Mouse (Mus musculus) midbrain, embryonic 13.5 days (tissue): Measurements from ENCODE around the gene 9230102O04Rik. TPM values are rescaled to one million over a fixed set of nuclear protein-coding genes. Genes with fewer than 3 reads are reported as not detected.

Experiments
- ATAC-seq: fragments of 200-750 bp; cut with Nextera tagmentation; 2 replicates; pipeline ENCODE4 v1.8.0; 2017; ENCODE audit warnings: mild to moderate bottlenecking, moderate TSS enrichment, moderate library complexity
- H3K27ac ChIP-seq: fragments of 300-500 bp; sonication (generic); 2 replicates; pipeline ENCODE4 v1.5.1; 2015; ENCODE audit warnings: inconsistent platforms, mild to moderate bottlenecking, moderate library complexity
- H3K27me3 ChIP-seq: fragments of 300-500 bp; sonication (generic); 2 replicates; pipeline ENCODE4 v1.6.1; 2015; ENCODE audit warnings: mild to moderate bottlenecking, inconsistent platforms
- H3K36me3 ChIP-seq: fragments of 300-500 bp; sonication (generic); 2 replicates; pipeline ENCODE4 v1.6.1; 2015; ENCODE audit warnings: mild to moderate bottlenecking, inconsistent platforms
- H3K4me1 ChIP-seq: fragments of 300-500 bp; sonication (generic); replicated peaks from 2 replicates; pipeline ENCODE4 v1.6.1; 2015; ENCODE audit warnings: inconsistent platforms
- H3K4me2 ChIP-seq: fragments of 300-500 bp; sonication (generic); replicated peaks from 2 replicates; pipeline ENCODE4 v1.6.1; 2015; ENCODE audit warnings: moderate library complexity, mild to moderate bottlenecking, inconsistent platforms
- H3K4me3 ChIP-seq: fragments of 300-500 bp; sonication (generic); replicated peaks from 2 replicates; pipeline ENCODE4 v1.5.1; 2015; ENCODE audit warnings: mild to moderate bottlenecking, inconsistent platforms
- H3K9ac ChIP-seq: fragments of 300-500 bp; sonication (generic); replicated peaks from 2 replicates; pipeline ENCODE4 v1.6.1; 2015; ENCODE audit warnings: mild to moderate bottlenecking, inconsistent platforms
- H3K9me3 ChIP-seq: fragments of 300-500 bp; sonication (generic); 2 replicates; pipeline ENCODE4 v1.6.1; 2016; ENCODE audit warnings: mild to moderate bottlenecking, inconsistent platforms
- WGBS: fragments of 180-500 bp; shearing (Covaris S2); methylation state at CpG from one replicate; pipeline ENCODE4 v1.1.7; 2015; 5-methylcytosine and 5-hydroxymethylcytosine counted together
- polyA plus RNA-seq: library from polyadenylated mRNA; unstranded; fragments of >200 nt; fragmentation: Nextera tagmentation; extraction: Ambion mirVana; gene quantifications from 2 replicates; pipeline ENCODE4 v1.2.1, GENCODE M21; 2015

9230102O04Rik gene
- polyA plus RNA-seq, 1 experiment from 2014 or later: 3.5 TPM

GRCm38 (mm10) chr2:9894836-9895593, 5.7 kb upstream of the 9230102O04Rik start:
- Histone ChIP-seq H3K9me3 (no peaks in the 10 kb centered on the region), H3K4me3 (no peak overlapping the region), H3K27ac (peak overlapping the region; percentile 60), H3K9ac (no peak overlapping the region), H3K4me2 (peak overlapping the region; percentile 38), H3K36me3 (no peaks in the 10 kb centered on the region), H3K27me3 (peaks cover 94% of the 10 kb centered on the region), H3K4me1 (peaks cover 38% of the 10 kb centered on the region)
- WGBS: under 1% methylated on average over 19 of the region's 19 CpGs
- ATAC-seq: no peak

- WGBS: 2% methylated on average over 6 of the region's 6 CpGs
- peaks cover 40% of the 10 kb centered on the region for H3K4me1 ChIP-seq
- no peak overlapping the region for H3K4me2 ChIP-seq
- H3K27ac ChIP-seq: peak overlapping the region; percentile 30; the same call in 1 of the 2 replicates
- H3K27me3 ChIP-seq: peaks cover 95% of the 10 kb centered on the region
- H3K9ac ChIP-seq: no peak overlapping the region
- H3K36me3 ChIP-seq: no peaks in the 10 kb centered on the region
- no peak for ATAC-seq
- no peak overlapping the region for H3K4me3 ChIP-seq
- H3K9me3 ChIP-seq: no peaks in the 10 kb centered on the region
Measured at GRCm38 (mm10) chr2:9893272-9893953, 4.1 kb upstream of the 9230102O04Rik start.

- WGBS: 2% methylated on average over 7 of the region's 7 CpGs
- H3K27ac ChIP-seq: no peak overlapping the region
- no peak overlapping the region for H3K4me2 ChIP-seq
- H3K27me3 ChIP-seq: peaks cover 95% of the 10 kb centered on the region
- ATAC-seq: no peak
- H3K9me3 ChIP-seq: no peaks in the 10 kb centered on the region
- H3K4me3 ChIP-seq: no peak overlapping the region
- peaks cover 34% of the 10 kb centered on the region for H3K4me1 ChIP-seq
- no peaks in the 10 kb centered on the region for H3K36me3 ChIP-seq
- no peak overlapping the region for H3K9ac ChIP-seq
Measured at GRCm38 (mm10) chr2:9892541-9892940, 3.2 kb upstream of the 9230102O04Rik start.

GRCm38 (mm10) chr2:9890906-9891305, 1.6 kb upstream of the 9230102O04Rik start:
- peaks cover 20% of the 10 kb centered on the region for H3K4me1 ChIP-seq
- no peak overlapping the region for H3K9ac ChIP-seq
- H3K4me3 ChIP-seq: no peak overlapping the region
- H3K27me3 ChIP-seq: peaks cover 96% of the 10 kb centered on the region
- 0% methylated on average over 5 of the region's 5 CpGs for WGBS
- no peak overlapping the region for H3K4me2 ChIP-seq
- no peaks in the 10 kb centered on the region for H3K9me3 ChIP-seq
- ATAC-seq: no peak
- no peaks in the 10 kb centered on the region for H3K36me3 ChIP-seq
- H3K27ac ChIP-seq: no peak overlapping the region

- Histone ChIP-seq H3K4me3 (peak overlapping the region; percentile 48; the same call in 1 of the 2 replicates), H3K4me1 (peaks cover 13% of the 10 kb centered on the region), H3K27me3 (peaks cover 96% of the 10 kb centered on the region), H3K27ac (no peak overlapping the region), H3K36me3 (no peaks in the 10 kb centered on the region), H3K9me3 (no peaks in the 10 kb centered on the region), H3K9ac (no peak overlapping the region), H3K4me2 (peak overlapping the region; percentile 45)
- no peak for ATAC-seq
- WGBS: 8% methylated on average over 8 of the region's 8 CpGs
Measured at GRCm38 (mm10) chr2:9890251-9890650, 911 bp upstream of the 9230102O04Rik start.

- Histone ChIP-seq H3K27ac (no peak within 1 kb of the TSS), H3K4me1 (peaks cover 8% of the 10 kb centered on the region; the same call in 1 of the 2 replicates), H3K4me2 (peak within 1 kb of the TSS; percentile 45), H3K27me3 (peaks cover 96% of the 10 kb centered on the region), H3K9me3 (no peaks in the 10 kb centered on the region), H3K4me3 (peak within 1 kb of the TSS; percentile 48), H3K9ac (peak within 1 kb of the TSS; percentile 1; the same call in 1 of the 2 replicates), H3K36me3 (no peaks in the 10 kb centered on the region)
- WGBS: under 1% methylated on average over 23 of the region's 23 CpGs
- ATAC-seq: no peak
Measured at GRCm38 (mm10) chr2:9889651-9890183, 377 bp upstream of the 9230102O04Rik start, which contains the start of gene Gata3. Gata3 (minus strand) TSS chr2:9890034.

GRCm38 (mm10) chr2:9887636-9888035, 1.7 kb downstream of the 9230102O04Rik start:
- peak overlapping the region; percentile 88 for H3K27ac ChIP-seq
- peak overlapping the region; percentile 71 for H3K9ac ChIP-seq
- H3K4me2 ChIP-seq: peak overlapping the region; percentile 68

GRCm38 (mm10) chr2:9886921-9887610, 2.3 kb downstream of the 9230102O04Rik start:
- H3K4me2 ChIP-seq: peak overlapping the region; percentile 68
- no peaks in the 10 kb centered on the region for H3K36me3 ChIP-seq
- H3K9ac ChIP-seq: peak overlapping the region; percentile 71
- peak overlapping the region; percentile 48 for H3K4me3 ChIP-seq
- WGBS: 2% methylated on average over 7 of the region's 7 CpGs
- peaks cover 12% of the 10 kb centered on the region; the same call in 1 of the 2 replicates for H3K4me1 ChIP-seq
- H3K9me3 ChIP-seq: no peaks in the 10 kb centered on the region
- H3K27ac ChIP-seq: peak overlapping the region; percentile 88
- peaks cover 92% of the 10 kb centered on the region for H3K27me3 ChIP-seq
- ATAC-seq: no peak

More at GRCm38 (mm10) chr2:9887636-9888035, 1.7 kb downstream of the 9230102O04Rik start:
- peak; percentile 60 for ATAC-seq
- WGBS: 2% methylated on average over 7 of the region's 7 CpGs
- Histone ChIP-seq H3K36me3 (no peaks in the 10 kb centered on the region), H3K9me3 (no peaks in the 10 kb centered on the region), H3K27me3 (peaks cover 93% of the 10 kb centered on the region), H3K4me1 (peaks cover 7% of the 10 kb centered on the region; the same call in 1 of the 2 replicates), H3K4me3 (peak overlapping the region; percentile 48)

- WGBS: 4% methylated on average over 3 of the region's 3 CpGs
- H3K4me3 ChIP-seq: peak overlapping the region; percentile 48
- no peaks in the 10 kb centered on the region for H3K9me3 ChIP-seq
- peak overlapping the region; percentile 68 for H3K4me2 ChIP-seq
- peak overlapping the region; percentile 88 for H3K27ac ChIP-seq
- H3K9ac ChIP-seq: peak overlapping the region; percentile 71
- H3K27me3 ChIP-seq: peaks cover 95% of the 10 kb centered on the region
- peaks cover 19% of the 10 kb centered on the region for H3K4me1 ChIP-seq
- no peak for ATAC-seq
- no peaks in the 10 kb centered on the region for H3K36me3 ChIP-seq
Measured at GRCm38 (mm10) chr2:9886031-9886430, 3.3 kb downstream of the 9230102O04Rik start.

GRCm38 (mm10) chr2:9885217-9885770, 4.0 kb downstream of the 9230102O04Rik start:
- H3K9me3 ChIP-seq: no peaks in the 10 kb centered on the region
- WGBS: 2% methylated on average over 14 of the region's 14 CpGs
- peak overlapping the region; percentile 48 for H3K4me3 ChIP-seq
- H3K4me1 ChIP-seq: peaks cover 21% of the 10 kb centered on the region
- no peaks in the 10 kb centered on the region for H3K36me3 ChIP-seq
- H3K27me3 ChIP-seq: peaks cover 95% of the 10 kb centered on the region
- peak overlapping the region; percentile 88 for H3K27ac ChIP-seq
- no peak for ATAC-seq
- H3K4me2 ChIP-seq: peak overlapping the region; percentile 68
- peak overlapping the region; percentile 71 for H3K9ac ChIP-seq

GRCm38 (mm10) chr2:9884533-9885216, 4.7 kb downstream of the 9230102O04Rik start:
- WGBS: 1% methylated on average over 15 of the region's 15 CpGs
- Histone ChIP-seq H3K27ac (peak overlapping the region; percentile 88), H3K9ac (peak overlapping the region; percentile 71), H3K4me2 (peak overlapping the region; percentile 68), H3K9me3 (no peaks in the 10 kb centered on the region), H3K36me3 (no peaks in the 10 kb centered on the region), H3K27me3 (peaks cover 95% of the 10 kb centered on the region), H3K4me3 (peak overlapping the region; percentile 48), H3K4me1 (peaks cover 24% of the 10 kb centered on the region)
- ATAC-seq: no peak
